Mouse (Mus musculus): ENCODE measurements at regions not wholly inside any gene's neighbourhood (a gene's known extent, or its start where the extent isn't known, plus 50 kb on each side); places are given as distances from the start of the nearest gene placed in this dataset.

GRCm38 (mm10) chr12:106143548-106143947 lies 133.5 kb downstream of the Vrk1 start:
- Histone ChIP-seq H3K4me2 (ENCODE audit: low read depth) (no peak overlapping the region), H3K4me3 (ENCODE audit: low read depth, low read length) (no peak overlapping the region), H3K9ac (no peak overlapping the region), H3K27ac (ENCODE audit: low read depth, low read length) (no peak overlapping the region), H3K9me3 (ENCODE audit: low read length) (no peaks in the 10 kb centered on the region), H3K36me3 (ENCODE audit: insufficient read depth) (no peaks in the 10 kb centered on the region), H3K27me3 (ENCODE audit: insufficient read depth, low read length) (no peaks in the 10 kb centered on the region), H3K4me1 (ENCODE audit: insufficient read depth) (no peaks in the 10 kb centered on the region)
- ATAC-seq (no peak), DNase-seq (no peak)
- no peak for TF ChIP-seq CTCF (IDR thresholded peaks at IDR 0.05; ENCODE audit: low read depth)
- 54% methylated on average over 3 of the region's 3 CpGs for WGBS

- Histone ChIP-seq H3K27ac (ENCODE audit: low read depth, low read length) (no peak overlapping the region), H3K36me3 (ENCODE audit: insufficient read depth) (no peaks in the 10 kb centered on the region), H3K4me2 (ENCODE audit: low read depth) (no peak overlapping the region), H3K9me3 (ENCODE audit: low read length) (no peaks in the 10 kb centered on the region), H3K4me3 (ENCODE audit: low read depth, low read length) (no peak overlapping the region), H3K9ac (no peak overlapping the region), H3K4me1 (ENCODE audit: insufficient read depth) (no peaks in the 10 kb centered on the region), H3K27me3 (ENCODE audit: insufficient read depth, low read length) (no peaks in the 10 kb centered on the region)
- no peak for TF ChIP-seq CTCF (IDR thresholded peaks at IDR 0.05; ENCODE audit: low read depth)
- WGBS = 82% methylated on average over 6 of the region's 6 CpGs
- no peak for ATAC-seq
- no peak for DNase-seq
Observed at GRCm38 (mm10) chr12:106156837-106157236, 146.8 kb downstream of the Vrk1 start.

DNA sequence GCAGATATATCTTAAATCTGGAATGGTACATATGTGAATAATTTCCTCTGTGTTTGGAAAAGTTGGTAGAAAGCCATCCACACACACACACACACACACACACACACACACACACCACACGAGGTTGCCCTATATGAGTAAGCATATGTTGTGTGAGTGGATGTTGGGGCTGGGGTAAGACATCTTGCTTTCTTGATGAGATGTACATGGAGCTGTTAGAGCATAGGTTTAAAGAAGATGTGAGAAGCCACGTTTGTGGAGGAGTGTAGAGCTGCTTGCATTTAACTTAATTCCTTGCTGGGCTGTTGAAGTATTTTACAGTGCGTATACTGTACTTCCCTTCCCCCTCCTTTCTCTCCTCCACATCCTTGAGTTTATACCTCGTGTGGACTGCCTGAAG lies 147.8 kb downstream of the Vrk1 start:
- H3K4me3 ChIP-seq (ENCODE audit: low read depth, low read length) = no peak overlapping the region
- H3K9ac ChIP-seq = no peak overlapping the region
- no peak for TF ChIP-seq CTCF (IDR thresholded peaks at IDR 0.05; ENCODE audit: low read depth)
- H3K4me1 ChIP-seq (ENCODE audit: insufficient read depth) = no peaks in the 10 kb centered on the region
- WGBS = 67% methylated on average over 4 of the region's 4 CpGs
- no peaks in the 10 kb centered on the region for H3K36me3 ChIP-seq (ENCODE audit: insufficient read depth)
- H3K27ac ChIP-seq (ENCODE audit: low read depth, low read length) = no peak overlapping the region
- no peaks in the 10 kb centered on the region for H3K27me3 ChIP-seq (ENCODE audit: insufficient read depth, low read length)
- H3K4me2 ChIP-seq (ENCODE audit: low read depth) = no peak overlapping the region
- no peaks in the 10 kb centered on the region for H3K9me3 ChIP-seq (ENCODE audit: low read length)
- no peak for DNase-seq
- ATAC-seq = no peak

GRCm38 (mm10) chr12:106158620-106159019 lies 148.6 kb downstream of the Vrk1 start:
- H3K27me3 ChIP-seq (ENCODE audit: insufficient read depth, low read length) = no peaks in the 10 kb centered on the region
- no peaks in the 10 kb centered on the region for H3K9me3 ChIP-seq (ENCODE audit: low read length)
- no peak overlapping the region for H3K27ac ChIP-seq (ENCODE audit: low read depth, low read length)
- H3K4me1 ChIP-seq (ENCODE audit: insufficient read depth) = no peaks in the 10 kb centered on the region
- no peak for TF ChIP-seq CTCF (IDR thresholded peaks at IDR 0.05; ENCODE audit: low read depth)
- DNase-seq = no peak
- WGBS = 93% methylated on average over 14 of the region's 14 CpGs
- no peak overlapping the region for H3K9ac ChIP-seq
- H3K4me2 ChIP-seq (ENCODE audit: low read depth) = no peak overlapping the region
- H3K4me3 ChIP-seq (ENCODE audit: low read depth, low read length) = no peak overlapping the region
- no peak for ATAC-seq
- H3K36me3 ChIP-seq (ENCODE audit: insufficient read depth) = no peaks in the 10 kb centered on the region

- ATAC-seq = no peak
Observed at GRCm38 (mm10) chr12:106171301-106171700, 161.3 kb downstream of the Vrk1 start.

GRCm38 (mm10) chr12:106173211-106173610 lies 163.2 kb downstream of the Vrk1 start:
- no peak for DNase-seq
- Histone ChIP-seq H3K27ac (ENCODE audit: low read depth, low read length) (0 out of 2 replicates have a peak overlapping the region, but pooled peaks have one; percentile 15), H3K36me3 (ENCODE audit: insufficient read depth) (no peaks in the 10 kb centered on the region)

More at GRCm38 (mm10) chr12:106171301-106171700, 161.3 kb downstream of the Vrk1 start:
- H3K4me1 ChIP-seq (ENCODE audit: insufficient read depth) = peaks cover 11% of the 10 kb centered on the region
- H3K4me3 ChIP-seq (ENCODE audit: low read depth, low read length) = no peak overlapping the region
- TF ChIP-seq CTCF (IDR thresholded peaks at IDR 0.05; ENCODE audit: low read depth) = no peak
- H3K9ac ChIP-seq = no peak overlapping the region
- no peak for DNase-seq
- 60% methylated on average over 5 of the region's 5 CpGs for WGBS
- no peaks in the 10 kb centered on the region for H3K36me3 ChIP-seq (ENCODE audit: insufficient read depth)
- H3K27me3 ChIP-seq (ENCODE audit: insufficient read depth, low read length) = no peaks in the 10 kb centered on the region
- H3K27ac ChIP-seq (ENCODE audit: low read depth, low read length) = no peak overlapping the region
- H3K9me3 ChIP-seq (ENCODE audit: low read length) = no peaks in the 10 kb centered on the region
- H3K4me2 ChIP-seq (ENCODE audit: low read depth) = no peak overlapping the region

GRCm38 (mm10) chr12:106174070-106174980 lies 164.3 kb downstream of the Vrk1 start:
- Histone ChIP-seq H3K9me3 (ENCODE audit: low read length) (no peaks in the 10 kb centered on the region), H3K27me3 (ENCODE audit: insufficient read depth, low read length) (no peaks in the 10 kb centered on the region), H3K27ac (ENCODE audit: low read depth, low read length) (peak overlapping the region; percentile 80), H3K4me3 (ENCODE audit: low read depth, low read length) (peak overlapping the region; percentile 36), H3K36me3 (ENCODE audit: insufficient read depth) (no peaks in the 10 kb centered on the region), H3K4me1 (ENCODE audit: insufficient read depth) (peaks cover 11% of the 10 kb centered on the region), H3K9ac (peak overlapping the region; percentile 43), H3K4me2 (ENCODE audit: low read depth) (peak overlapping the region; percentile 76)
- peak; percentile 69 for DNase-seq
- no peak for TF ChIP-seq CTCF (IDR thresholded peaks at IDR 0.05; ENCODE audit: low read depth)
- peak; percentile 53 for ATAC-seq
- WGBS = 2% methylated on average over 39 of the region's 39 CpGs

More at GRCm38 (mm10) chr12:106173211-106173610, 163.2 kb downstream of the Vrk1 start:
- Histone ChIP-seq H3K4me2 (ENCODE audit: low read depth) (peak overlapping the region; percentile 76; the same call in 1 of the 2 replicates), H3K9ac (no peak overlapping the region), H3K27me3 (ENCODE audit: insufficient read depth, low read length) (no peaks in the 10 kb centered on the region), H3K4me1 (ENCODE audit: insufficient read depth) (peaks cover 11% of the 10 kb centered on the region), H3K9me3 (ENCODE audit: low read length) (no peaks in the 10 kb centered on the region), H3K4me3 (ENCODE audit: low read depth, low read length) (no peak overlapping the region)
- 21% methylated on average over 8 of the region's 8 CpGs for WGBS
- no peak for ATAC-seq
- TF ChIP-seq CTCF (IDR thresholded peaks at IDR 0.05; ENCODE audit: low read depth) = no peak
